Mouse (Mus musculus): Measurements from ENCODE around the gene Fhad1. TPM values are rescaled to one million over a fixed set of nuclear protein-coding genes. Genes with fewer than 3 reads are reported as not detected.

Fhad1 gene
- polyA plus RNA-seq, 1 experiment from 2014 or later = 4.0 TPM

Other genes starting within 250 kb of the Fhad1 start
- gene Dnajc16, start 224.2 kb downstream of the Fhad1 start, polyA plus RNA-seq (2015; fragmentation: Nextera tagmentation; extraction: Ambion mirVana) = 4.4 and 4.5 TPM in 2 replicates
- 17.1 and 19.3 TPM in 2 replicates for gene Casp9, start 221.5 kb downstream of the Fhad1 start, polyA plus RNA-seq (2015; fragmentation: Nextera tagmentation; extraction: Ambion mirVana)
- 0.63 TPM in 1 of 2 replicates, not detected in the other for gene Cela2a, start 188.9 kb downstream of the Fhad1 start, polyA plus RNA-seq (2015; fragmentation: Nextera tagmentation; extraction: Ambion mirVana)
- not detected in 2 replicates for gene Ctrc, start 168.7 kb downstream of the Fhad1 start, polyA plus RNA-seq (2015; fragmentation: Nextera tagmentation; extraction: Ambion mirVana)
- 79.2 and 80.4 TPM in 2 replicates for gene Efhd2, start 140.2 kb downstream of the Fhad1 start, polyA plus RNA-seq (2015; fragmentation: Nextera tagmentation; extraction: Ambion mirVana)
- 48.5 and 49.2 TPM in 2 replicates for gene Tmem51, start 69.2 kb upstream of the Fhad1 start, polyA plus RNA-seq (2015; fragmentation: Nextera tagmentation; extraction: Ambion mirVana)
- gene Kazn, start 224.3 kb upstream of the Fhad1 start, polyA plus RNA-seq (2015; fragmentation: Nextera tagmentation; extraction: Ambion mirVana) = 5.8 and 6.5 TPM in 2 replicates

Measured in heart, embryonic 16.5 days (tissue).